Mouse (Mus musculus): ENCODE data around the gene BC016579. TPM values are rescaled to one million over a fixed set of nuclear protein-coding genes. Genes with fewer than 3 reads are reported as not detected.
A peak's percentile ranks its signal among the peaks of the same experiment; 100 is the strongest.

The BC016579 gene
- polyA plus RNA-seq, 1 experiment from 2014 or later, result 10.6 TPM

GRCm38 (mm10) chr16:45690178-45690577, 36.3 kb upstream of the BC016579 start:
- Histone ChIP-seq H3K4me2 (replicated peaks; ENCODE audit: low read depth) (no peak overlapping the region), H3K9ac (ENCODE audit: low read length) (no peak overlapping the region), H3K4me3 (ENCODE audit: low read depth, low read length) (no peak overlapping the region), H3K27me3 (ENCODE audit: control insufficient read depth, insufficient read depth, low read length) (no peaks in the 10 kb centered on the region), H3K27ac (replicated peaks) (no peak overlapping the region), H3K36me3 (ENCODE audit: control insufficient read depth, insufficient read depth, low read length) (no peaks in the 10 kb centered on the region), H3K9me3 (ENCODE audit: control insufficient read depth, low read length) (no peaks in the 10 kb centered on the region), H3K4me1 (replicated peaks; ENCODE audit: control insufficient read depth, insufficient read depth) (no peaks in the 10 kb centered on the region)
- 17% methylated on average over 4 of the region's 4 CpGs for WGBS
- TF ChIP-seq CTCF (IDR thresholded peaks at IDR 0.05; ENCODE audit: low read depth) (no peak), EP300 (optimal IDR thresholded peaks at IDR 0.05) (no peak)
- DNase-seq (ENCODE audit: low spot score) (no peak), ATAC-seq (ENCODE audit: low FRiP score, low TSS enrichment) (no peak)

DNA sequence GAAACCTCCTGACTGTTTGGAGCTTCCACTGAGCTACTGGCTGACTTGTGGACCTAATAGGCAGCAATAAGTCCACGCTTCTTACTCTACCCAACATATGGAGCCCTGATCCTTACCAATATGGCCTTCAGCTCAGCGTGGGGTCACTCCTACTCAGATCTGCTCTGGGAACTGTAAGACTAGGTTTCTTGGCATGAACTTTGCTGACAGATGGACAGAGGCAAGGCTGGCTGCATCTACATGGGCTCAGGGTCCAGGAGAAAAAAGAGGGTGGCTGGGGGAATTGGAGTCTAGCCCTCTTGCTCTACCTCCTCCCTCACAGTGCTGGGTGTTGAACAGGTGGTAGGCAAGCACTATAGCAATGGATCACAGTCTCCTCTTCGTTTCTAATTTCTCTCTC, 33.0 kb upstream of the BC016579 start:
- Histone ChIP-seq H3K27me3 (ENCODE audit: control insufficient read depth, insufficient read depth, low read length) (no peaks in the 10 kb centered on the region), H3K27ac (replicated peaks) (no peak overlapping the region), H3K9ac (ENCODE audit: low read length) (no peak overlapping the region), H3K4me1 (replicated peaks; ENCODE audit: control insufficient read depth, insufficient read depth) (no peaks in the 10 kb centered on the region), H3K36me3 (ENCODE audit: control insufficient read depth, insufficient read depth, low read length) (no peaks in the 10 kb centered on the region), H3K4me2 (replicated peaks; ENCODE audit: low read depth) (no peak overlapping the region), H3K9me3 (ENCODE audit: control insufficient read depth, low read length) (no peaks in the 10 kb centered on the region), H3K4me3 (ENCODE audit: low read depth, low read length) (no peak overlapping the region)
- no peak for DNase-seq (ENCODE audit: low spot score)
- no peak for ATAC-seq (ENCODE audit: low FRiP score, low TSS enrichment)
- WGBS, result 77% methylated on average over 3 of the region's 3 CpGs
- no peak for TF ChIP-seq EP300 (optimal IDR thresholded peaks at IDR 0.05)
- no peak for TF ChIP-seq CTCF (IDR thresholded peaks at IDR 0.05; ENCODE audit: low read depth)

DNA sequence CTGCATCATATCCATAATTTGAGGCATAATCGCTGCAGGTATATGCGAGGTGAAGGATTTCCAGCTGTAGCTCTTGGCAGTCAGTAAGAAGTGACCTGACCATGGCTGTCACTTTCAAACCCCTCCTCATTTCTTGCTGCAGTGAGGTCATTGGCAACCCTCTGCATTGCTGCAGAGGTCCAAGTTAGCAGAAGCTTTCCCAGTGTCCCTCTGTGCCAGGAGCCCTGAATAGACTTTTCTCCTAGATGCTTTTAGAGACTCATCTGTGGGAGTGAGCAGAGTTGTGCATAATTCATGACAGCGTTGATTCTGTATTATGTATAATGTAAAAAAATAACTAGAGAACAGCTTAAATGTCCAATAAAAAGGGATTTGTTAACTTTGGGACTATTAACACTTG, 31.4 kb upstream of the BC016579 start:
- H3K27me3 ChIP-seq (ENCODE audit: control insufficient read depth, insufficient read depth, low read length), result no peaks in the 10 kb centered on the region
- TF ChIP-seq EP300 (optimal IDR thresholded peaks at IDR 0.05), result no peak
- H3K4me1 ChIP-seq (replicated peaks; ENCODE audit: control insufficient read depth, insufficient read depth), result no peaks in the 10 kb centered on the region
- no peaks in the 10 kb centered on the region for H3K9me3 ChIP-seq (ENCODE audit: control insufficient read depth, low read length)
- H3K4me3 ChIP-seq (ENCODE audit: low read depth, low read length), result no peak overlapping the region
- no peak overlapping the region for H3K9ac ChIP-seq (ENCODE audit: low read length)
- no peak for DNase-seq (ENCODE audit: low spot score)
- ATAC-seq (ENCODE audit: low FRiP score, low TSS enrichment), result no peak
- WGBS, result 57% methylated on average over 3 of the region's 3 CpGs
- H3K36me3 ChIP-seq (ENCODE audit: control insufficient read depth, insufficient read depth, low read length), result no peaks in the 10 kb centered on the region
- H3K4me2 ChIP-seq (replicated peaks; ENCODE audit: low read depth), result no peak overlapping the region
- no peak overlapping the region for H3K27ac ChIP-seq (replicated peaks)

DNA sequence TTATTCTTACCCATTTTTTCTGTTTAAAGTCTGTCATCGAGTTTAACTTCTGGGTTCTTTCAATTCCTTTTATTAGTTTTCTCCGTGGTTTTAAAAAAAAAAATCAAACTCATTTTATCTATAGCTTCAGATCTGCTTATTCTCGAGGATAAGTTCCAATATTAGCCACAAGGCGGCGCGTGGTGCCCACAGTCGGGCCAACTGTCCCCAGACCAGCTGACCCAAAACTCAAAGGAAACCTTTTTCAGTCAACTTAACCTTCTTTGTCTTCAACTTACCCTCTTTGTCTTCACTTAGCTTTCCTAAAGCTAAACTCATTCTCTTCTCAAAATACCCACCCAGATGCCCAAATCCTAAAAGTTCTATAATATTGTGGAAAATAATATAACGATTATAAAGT, 30.9 kb upstream of the BC016579 start:
- H3K4me2 ChIP-seq (replicated peaks; ENCODE audit: low read depth), result no peak overlapping the region
- H3K36me3 ChIP-seq (ENCODE audit: control insufficient read depth, insufficient read depth, low read length), result no peaks in the 10 kb centered on the region
- peak; percentile 74 for DNase-seq (ENCODE audit: low spot score)
- H3K9me3 ChIP-seq (ENCODE audit: control insufficient read depth, low read length), result no peaks in the 10 kb centered on the region
- no peak for ATAC-seq (ENCODE audit: low FRiP score, low TSS enrichment)
- WGBS, result 15% methylated on average over 8 of the region's 8 CpGs
- H3K4me1 ChIP-seq (replicated peaks; ENCODE audit: control insufficient read depth, insufficient read depth), result no peaks in the 10 kb centered on the region
- no peak for TF ChIP-seq EP300 (optimal IDR thresholded peaks at IDR 0.05)
- peak; percentile 90 for TF ChIP-seq CTCF (IDR thresholded peaks at IDR 0.05; ENCODE audit: low read depth)
- no peak overlapping the region for H3K4me3 ChIP-seq (ENCODE audit: low read depth, low read length)
- H3K9ac ChIP-seq (ENCODE audit: low read length), result no peak overlapping the region
- H3K27ac ChIP-seq (replicated peaks), result no peak overlapping the region
- H3K27me3 ChIP-seq (ENCODE audit: control insufficient read depth, insufficient read depth, low read length), result no peaks in the 10 kb centered on the region

- no peaks in the 10 kb centered on the region for H3K9me3 ChIP-seq (ENCODE audit: control insufficient read depth, low read length)
- no peak overlapping the region for H3K4me3 ChIP-seq (ENCODE audit: low read depth, low read length)
- no peak overlapping the region for H3K4me2 ChIP-seq (replicated peaks; ENCODE audit: low read depth)
- 18% methylated on average over 1 of the region's 1 CpGs for WGBS
- TF ChIP-seq CTCF (IDR thresholded peaks at IDR 0.05; ENCODE audit: low read depth) (peak; percentile 84), EP300 (optimal IDR thresholded peaks at IDR 0.05) (no peak)
- ATAC-seq (ENCODE audit: low FRiP score, low TSS enrichment) (no peak), DNase-seq (ENCODE audit: low spot score) (no peak)
- H3K4me1 ChIP-seq (replicated peaks; ENCODE audit: control insufficient read depth, insufficient read depth), result no peaks in the 10 kb centered on the region
- H3K36me3 ChIP-seq (ENCODE audit: control insufficient read depth, insufficient read depth, low read length), result no peaks in the 10 kb centered on the region
- H3K27ac ChIP-seq (replicated peaks), result no peak overlapping the region
- no peak overlapping the region for H3K9ac ChIP-seq (ENCODE audit: low read length)
- no peaks in the 10 kb centered on the region for H3K27me3 ChIP-seq (ENCODE audit: control insufficient read depth, insufficient read depth, low read length)
Measured at GRCm38 (mm10) chr16:45676462-45676861, 22.6 kb upstream of the BC016579 start.

DNA sequence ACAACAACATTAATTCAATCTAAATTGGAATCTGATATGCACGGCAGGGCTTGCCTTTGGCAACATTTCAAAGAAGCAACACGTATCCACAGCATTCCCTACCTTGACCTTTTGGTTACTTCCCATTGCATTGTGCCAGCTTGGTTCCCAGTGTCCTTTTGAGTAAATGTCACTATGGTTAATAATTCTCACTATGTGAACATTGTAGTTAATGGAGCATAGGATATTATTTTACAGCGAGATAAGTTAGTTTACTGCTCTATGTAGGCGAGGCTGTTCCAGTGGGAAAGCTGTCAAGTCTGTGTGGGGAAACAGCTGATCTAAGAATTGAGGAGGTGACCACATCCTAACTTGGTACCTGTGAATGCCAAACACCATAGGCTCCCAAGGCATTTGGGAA, 16.1 kb upstream of the BC016579 start:
- 41% methylated on average over 4 of the region's 4 CpGs for WGBS
- Histone ChIP-seq H3K27ac (replicated peaks) (no peak overlapping the region), H3K4me1 (replicated peaks; ENCODE audit: control insufficient read depth, insufficient read depth) (no peaks in the 10 kb centered on the region), H3K9ac (ENCODE audit: low read length) (no peak overlapping the region), H3K4me3 (ENCODE audit: low read depth, low read length) (no peak overlapping the region), H3K36me3 (ENCODE audit: control insufficient read depth, insufficient read depth, low read length) (no peaks in the 10 kb centered on the region), H3K4me2 (replicated peaks; ENCODE audit: low read depth) (no peak overlapping the region), H3K9me3 (ENCODE audit: control insufficient read depth, low read length) (no peaks in the 10 kb centered on the region), H3K27me3 (ENCODE audit: control insufficient read depth, insufficient read depth, low read length) (no peaks in the 10 kb centered on the region)
- TF ChIP-seq EP300 (optimal IDR thresholded peaks at IDR 0.05) (no peak), CTCF (IDR thresholded peaks at IDR 0.05; ENCODE audit: low read depth) (no peak)
- DNase-seq (ENCODE audit: low spot score), result no peak
- peak; percentile 56; the same call in 1 of the 2 replicates for ATAC-seq (ENCODE audit: low FRiP score, low TSS enrichment)
